Mouse (Mus musculus): ENCODE measurements around the gene Slc30a2. TPM values are rescaled to one million over a fixed set of nuclear protein-coding genes. Genes with fewer than 3 reads are reported as not detected.
"Not testable (repeated sequence)": the region's sequence is repeated elsewhere in the genome, so short reads cannot be mapped to it uniquely, and the experiment has no call there.

Gene Slc30a2
- total RNA-seq, 2 experiments from 2014 or later: 5.4 to 12.7 TPM

DNA sequence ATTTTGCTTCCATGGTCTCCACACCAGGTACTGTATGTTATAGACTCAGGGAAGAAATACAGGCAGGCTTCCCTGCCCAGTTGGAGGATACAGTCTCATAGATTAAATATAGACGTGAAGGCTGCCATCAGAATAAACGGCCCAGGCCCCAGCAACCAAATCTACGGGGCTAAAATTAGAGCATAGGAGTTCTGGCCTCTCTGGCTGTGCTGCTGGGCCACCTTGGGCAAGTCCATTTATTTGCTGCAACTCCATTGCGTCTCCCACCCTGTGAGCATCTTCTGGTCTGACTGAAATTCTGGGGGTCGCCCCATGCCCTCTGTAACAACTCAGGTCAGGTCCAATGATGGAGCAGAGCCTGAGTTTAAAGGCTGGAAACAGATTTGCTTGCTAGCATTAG lies 23.9 kb upstream of the Slc30a2 start:
- peak; percentile 36 for DNase-seq (ENCODE audit: low spot score)

DNA sequence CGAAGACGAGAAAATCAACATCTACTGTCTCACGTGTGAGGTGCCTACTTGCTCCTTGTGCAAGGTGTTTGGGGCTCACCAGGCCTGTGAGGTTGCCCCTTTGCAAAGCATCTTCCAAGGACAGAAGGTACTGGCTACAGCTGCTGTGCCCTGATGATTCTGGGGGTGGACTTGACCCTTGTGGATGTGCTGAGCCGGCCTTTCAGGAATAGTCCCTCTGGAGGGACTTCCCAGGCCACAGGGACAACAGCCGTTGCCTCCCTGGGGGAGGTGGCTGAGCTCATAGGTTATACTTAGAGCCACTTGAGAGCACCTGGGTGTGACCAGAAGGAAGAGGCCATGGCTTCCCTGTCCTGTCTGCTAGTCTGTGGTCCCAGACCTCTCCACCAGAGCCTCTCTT lies 23.3 kb upstream of the Slc30a2 start:
- DNase-seq (ENCODE audit: low spot score): no peak

DNA sequence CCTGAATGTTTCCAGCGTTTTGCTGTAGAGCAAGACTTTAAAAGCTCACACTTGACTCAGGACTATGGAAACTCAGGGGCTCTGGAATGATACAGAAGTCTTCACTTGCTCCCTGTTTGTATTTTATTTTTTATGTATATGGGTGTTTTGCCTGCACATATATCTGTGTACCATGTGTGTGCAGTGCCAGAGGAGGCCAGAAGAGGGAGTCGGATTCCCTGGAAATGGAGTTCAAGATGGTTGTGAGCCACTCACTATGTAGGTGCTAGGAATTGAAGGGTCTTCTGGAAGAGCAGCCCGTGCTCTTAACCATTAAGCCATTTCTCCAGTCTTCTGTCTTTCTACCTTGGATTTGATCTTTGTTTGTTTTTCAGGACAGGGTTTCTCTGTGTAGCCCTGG lies 21.5 kb upstream of the Slc30a2 start:
- DNase-seq (ENCODE audit: low spot score): no peak

DNA sequence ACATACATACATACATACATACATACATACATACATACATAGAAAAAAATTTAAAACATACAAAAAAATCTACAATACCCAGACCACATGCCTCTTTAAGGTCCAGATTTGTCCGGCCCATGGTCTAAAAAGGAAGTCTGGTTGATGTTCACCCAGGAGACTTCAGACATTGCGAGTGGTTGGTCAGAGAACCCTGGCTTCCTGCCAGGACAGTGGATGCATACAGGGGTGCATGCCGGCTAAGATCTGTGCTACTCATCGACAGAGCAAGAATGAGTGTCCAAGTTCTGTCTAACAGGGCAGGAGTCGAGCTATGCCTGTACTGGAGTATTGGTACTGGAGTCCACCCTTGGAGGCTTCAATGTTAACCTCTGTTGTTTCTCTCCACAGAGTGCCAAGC lies 18.3 kb upstream of the Slc30a2 start:
- no peak for DNase-seq (ENCODE audit: low spot score)

DNA sequence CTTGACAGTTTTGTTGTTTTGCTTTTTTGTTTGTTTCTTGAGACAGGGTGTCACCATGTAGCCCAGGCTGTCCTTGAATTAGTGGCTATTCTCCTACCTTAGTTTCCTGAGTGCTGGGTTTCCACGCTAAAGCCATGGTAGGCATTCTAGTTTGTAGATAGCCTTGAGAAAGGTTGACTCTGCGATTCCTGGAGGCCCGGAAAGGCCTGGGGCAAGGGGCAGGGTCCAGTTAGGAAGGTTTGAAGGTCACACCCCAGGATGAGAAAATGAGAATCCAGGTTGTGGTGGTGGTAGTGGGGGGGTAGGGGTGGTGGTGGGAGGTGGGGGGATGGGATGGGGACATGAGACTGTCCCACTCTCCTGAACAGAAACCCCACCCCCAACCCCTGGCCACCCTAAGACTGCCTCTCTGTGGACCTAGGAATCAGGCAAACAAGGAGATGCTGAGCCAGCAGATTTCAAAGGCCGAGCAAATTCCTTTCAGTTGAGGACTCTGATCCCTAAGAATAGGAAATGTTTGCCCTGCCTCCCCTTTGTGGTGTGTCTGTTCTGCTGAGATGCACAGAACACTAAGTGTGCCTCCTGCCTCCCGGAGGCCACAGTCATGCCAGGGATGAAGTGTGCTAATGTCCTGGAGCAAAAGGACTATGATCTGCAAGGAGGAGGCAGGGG lies 16.0 kb upstream of the Slc30a2 start:
- DNase-seq (ENCODE audit: low spot score): peak; percentile 6

DNA sequence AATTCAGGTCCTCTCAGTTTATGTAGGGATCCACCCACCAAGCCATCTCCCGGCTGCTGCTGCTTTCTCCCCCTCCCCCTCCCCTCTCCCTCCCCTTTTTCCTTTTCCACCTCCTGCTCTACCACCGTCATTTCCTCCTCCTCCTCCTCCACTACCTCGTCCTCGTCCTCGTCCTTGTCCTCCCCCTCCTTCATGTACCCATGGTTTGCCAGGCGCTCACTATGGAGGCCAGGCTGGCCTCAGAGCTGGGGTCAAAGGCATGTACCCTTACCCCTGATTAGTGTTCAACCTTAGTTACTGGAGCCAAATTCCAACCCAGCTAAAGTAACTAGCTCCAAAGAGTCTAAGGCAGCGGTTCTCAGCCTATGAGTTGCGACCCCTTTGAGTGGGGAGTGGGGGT lies 14.8 kb upstream of the Slc30a2 start:
- peak; percentile 9 for DNase-seq (ENCODE audit: low spot score)

DNA sequence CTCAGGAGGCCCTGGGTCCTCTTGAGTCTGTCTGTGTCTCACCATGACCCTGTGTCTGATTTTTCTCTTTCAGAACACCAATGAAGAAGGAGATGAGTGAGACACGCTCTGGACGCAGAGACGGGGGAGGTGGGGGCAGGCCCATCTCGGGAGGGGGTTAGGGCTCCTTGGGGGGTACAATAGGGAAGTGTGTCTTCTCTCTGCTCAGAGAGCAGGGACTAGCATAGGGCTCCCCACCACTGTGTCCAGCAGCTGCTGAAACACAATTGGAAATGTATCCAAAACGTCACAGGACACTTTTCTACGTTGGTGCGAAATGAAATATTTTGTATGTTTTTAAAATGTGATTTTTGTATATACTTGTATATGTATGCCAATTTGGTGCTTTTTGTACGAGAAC lies 14.1 kb upstream of the Slc30a2 start:
- no peak for DNase-seq (ENCODE audit: low spot score)

DNA sequence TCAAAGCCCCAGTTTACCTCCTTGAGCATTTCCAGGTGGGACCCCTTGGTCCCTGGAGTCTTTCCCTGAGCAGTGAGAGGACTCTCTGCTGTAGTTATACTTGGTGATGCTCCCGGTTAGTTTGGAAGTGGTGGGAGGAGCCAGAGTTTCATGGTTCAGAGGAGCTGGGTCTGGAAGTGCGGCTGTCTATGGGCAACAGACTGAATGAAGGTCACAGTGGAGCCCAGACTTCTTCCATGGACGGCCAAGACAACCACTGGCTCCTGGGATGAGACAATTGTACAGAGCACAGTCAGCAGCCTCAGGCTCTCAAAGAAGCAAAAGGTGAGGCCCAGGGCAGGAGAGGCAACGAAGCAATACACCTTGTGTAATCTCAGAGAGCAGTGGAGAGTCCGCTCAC lies 12.7 kb upstream of the Slc30a2 start:
- DNase-seq (ENCODE audit: low spot score): peak; percentile 44

DNA sequence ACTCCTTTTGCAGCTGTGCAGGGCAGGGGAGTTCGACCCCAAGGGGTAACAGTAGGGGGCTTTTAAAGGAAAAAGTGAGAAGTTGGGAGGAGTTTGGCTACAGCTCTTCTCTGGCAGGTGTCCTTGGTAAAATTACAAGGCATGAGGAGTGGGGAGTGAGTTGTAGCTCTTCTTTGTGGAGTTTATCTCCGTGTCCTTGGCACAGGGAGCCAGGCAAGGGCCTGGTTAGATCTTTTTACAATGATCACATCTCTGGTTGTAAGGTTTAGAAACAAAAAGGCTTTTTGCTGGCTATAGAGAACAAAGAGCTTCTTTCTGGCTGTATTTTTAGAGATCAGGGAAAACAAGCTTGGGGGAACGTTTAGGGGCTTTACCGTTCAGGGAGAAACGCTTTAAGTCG lies 1.8 kb upstream of the Slc30a2 start:
- not testable (repeated sequence) for DNase-seq (ENCODE audit: low spot score)

DNA sequence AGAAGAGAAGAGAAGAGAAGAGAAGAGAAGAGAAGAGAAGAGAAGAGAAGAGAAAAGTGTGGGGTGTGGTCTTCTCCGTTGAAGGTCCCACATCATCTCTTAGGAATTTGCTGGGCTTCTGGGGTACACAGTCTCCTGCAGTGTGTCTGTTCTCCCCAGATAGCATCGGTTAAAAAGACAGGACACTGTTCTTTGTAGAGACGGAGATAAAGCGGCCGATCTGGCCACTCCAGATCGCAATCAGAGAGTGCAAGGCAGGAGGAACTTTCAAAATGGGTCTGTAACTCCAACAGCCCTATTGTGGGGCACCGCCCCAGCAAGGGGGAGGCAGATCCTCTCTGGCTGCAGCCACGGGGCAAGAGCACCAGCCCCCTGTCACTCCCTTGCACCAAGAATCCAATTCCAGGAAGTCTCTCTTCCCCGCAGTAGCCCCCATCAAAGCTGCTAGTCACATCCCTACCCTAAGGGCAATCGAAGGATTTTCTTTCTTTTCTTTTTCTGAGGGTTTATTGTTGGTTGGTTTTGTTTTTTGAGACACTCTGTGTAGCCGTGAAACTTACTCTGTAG lies 685 bp upstream of the Slc30a2 start:
- DNase-seq (ENCODE audit: low spot score): no peak

DNA sequence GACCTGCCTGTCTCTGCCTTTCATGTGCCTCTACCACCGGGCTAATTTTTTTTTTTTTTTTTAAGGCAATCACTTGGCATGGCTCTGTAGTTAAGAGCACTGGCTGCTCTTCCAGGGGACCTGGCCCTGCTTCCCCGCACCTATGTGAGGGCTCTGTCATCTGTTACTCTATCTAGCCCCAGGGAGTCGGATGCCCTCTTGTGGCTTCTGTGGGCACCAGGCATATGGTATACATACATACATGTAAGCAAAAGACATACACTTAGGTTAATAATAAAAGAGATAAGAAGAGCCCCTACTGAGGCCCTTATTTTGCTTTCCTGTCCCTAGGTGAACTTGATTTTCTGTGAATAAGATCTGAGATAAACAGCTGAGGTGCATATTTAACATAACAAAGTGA lies 1.6 kb downstream of the Slc30a2 start:
- DNase-seq (ENCODE audit: low spot score): no peak

DNA sequence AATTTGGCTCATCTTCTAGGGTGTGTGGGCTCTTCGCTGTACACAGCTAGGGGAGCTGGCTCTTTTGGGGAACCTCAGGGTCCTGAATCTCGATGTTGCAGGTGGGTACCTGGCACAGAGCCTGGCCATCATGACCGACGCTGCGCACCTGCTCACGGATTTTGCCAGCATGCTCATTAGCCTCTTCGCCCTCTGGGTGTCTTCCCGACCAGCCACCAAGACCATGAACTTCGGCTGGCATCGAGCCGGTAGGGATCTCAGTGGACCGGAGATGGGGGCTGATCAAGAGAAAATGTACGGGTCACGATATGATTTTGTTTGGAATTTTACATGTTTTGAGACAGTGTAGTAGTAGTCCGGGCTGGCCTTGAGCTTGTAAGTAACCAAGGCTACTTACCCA lies 2.8 kb downstream of the Slc30a2 start:
- no peak for DNase-seq (ENCODE audit: low spot score)

DNA sequence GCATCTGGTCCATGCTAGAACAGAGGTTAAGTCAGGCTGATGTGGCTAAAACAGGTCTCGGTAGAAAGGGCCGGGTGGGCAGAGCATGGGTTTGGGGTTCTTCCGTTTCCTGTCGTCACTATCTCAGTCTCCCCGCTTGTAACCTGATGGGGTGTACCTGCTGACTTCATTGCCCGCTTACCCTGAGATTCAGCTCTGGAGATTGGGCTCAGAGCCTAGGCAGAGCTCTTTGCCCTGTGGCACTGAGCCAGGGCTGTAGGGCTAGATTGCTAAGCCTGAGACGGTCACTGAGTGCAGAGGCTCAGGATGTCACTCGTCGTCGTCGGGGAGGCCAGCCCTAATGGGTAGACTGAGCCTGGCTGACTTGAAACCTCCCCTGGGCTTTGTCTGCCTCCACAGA lies 5.1 kb downstream of the Slc30a2 start:
- DNase-seq (ENCODE audit: low spot score): peak; percentile 55

DNA sequence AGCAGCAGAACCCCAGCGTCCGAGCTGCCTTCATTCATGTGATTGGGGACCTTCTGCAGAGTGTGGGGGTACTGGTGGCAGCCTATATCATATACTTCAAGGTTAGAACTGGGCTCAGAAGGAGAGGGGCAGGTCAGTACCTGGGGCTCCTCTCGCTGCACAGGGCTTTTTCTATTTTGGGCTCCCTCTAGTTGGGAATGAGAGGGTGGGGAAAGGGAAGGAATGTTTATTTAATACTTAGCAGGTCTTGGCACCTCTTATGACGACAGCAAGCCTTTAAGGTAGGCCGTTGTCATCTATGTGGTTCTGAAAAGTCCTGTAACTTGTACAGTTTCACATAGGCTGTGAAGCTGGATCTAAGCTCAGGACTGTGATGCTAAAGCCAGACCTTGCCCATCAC lies 5.6 kb downstream of the Slc30a2 start:
- DNase-seq (ENCODE audit: low spot score): no peak

DNA sequence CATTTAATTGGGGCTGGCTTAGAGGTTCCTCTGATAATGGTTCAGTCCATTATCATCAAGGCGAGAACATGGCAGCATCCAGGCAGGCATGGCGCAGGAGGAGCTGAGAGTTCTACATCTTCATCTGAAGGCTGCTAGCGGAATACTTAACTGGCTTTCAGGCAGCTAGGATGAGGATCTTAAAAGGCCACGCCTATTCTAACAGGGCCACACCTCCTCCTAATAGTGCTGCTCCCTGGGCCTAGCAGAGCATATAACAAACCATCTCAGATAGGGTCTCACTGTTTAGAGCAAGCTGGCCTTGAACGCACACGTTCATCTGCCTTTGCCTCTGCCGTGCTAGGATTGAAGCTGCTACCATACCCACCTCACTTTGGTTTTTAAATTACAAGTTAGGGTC lies 6.8 kb downstream of the Slc30a2 start:
- DNase-seq (ENCODE audit: low spot score): no peak

DNA sequence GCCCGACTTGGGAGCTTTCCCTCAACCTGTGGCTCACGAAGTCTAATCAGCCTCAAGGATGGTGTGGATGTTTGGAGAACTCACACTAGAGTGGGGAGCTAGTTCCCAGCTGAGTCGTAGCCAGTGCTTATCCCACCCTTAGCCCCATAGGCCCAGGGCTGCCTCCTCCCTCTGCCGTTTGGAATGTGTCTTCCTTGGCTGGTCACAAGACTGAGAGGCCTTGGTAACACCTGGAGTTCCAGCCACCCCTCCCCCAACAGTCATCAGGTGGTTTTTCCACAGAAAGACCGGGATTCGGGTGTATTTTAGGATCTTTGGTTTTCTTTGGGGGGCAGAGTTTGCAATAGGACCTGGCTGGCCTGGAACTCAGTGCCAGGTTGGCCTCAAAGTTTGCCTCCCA lies 7.7 kb downstream of the Slc30a2 start:
- DNase-seq (ENCODE audit: low spot score): no peak

DNA sequence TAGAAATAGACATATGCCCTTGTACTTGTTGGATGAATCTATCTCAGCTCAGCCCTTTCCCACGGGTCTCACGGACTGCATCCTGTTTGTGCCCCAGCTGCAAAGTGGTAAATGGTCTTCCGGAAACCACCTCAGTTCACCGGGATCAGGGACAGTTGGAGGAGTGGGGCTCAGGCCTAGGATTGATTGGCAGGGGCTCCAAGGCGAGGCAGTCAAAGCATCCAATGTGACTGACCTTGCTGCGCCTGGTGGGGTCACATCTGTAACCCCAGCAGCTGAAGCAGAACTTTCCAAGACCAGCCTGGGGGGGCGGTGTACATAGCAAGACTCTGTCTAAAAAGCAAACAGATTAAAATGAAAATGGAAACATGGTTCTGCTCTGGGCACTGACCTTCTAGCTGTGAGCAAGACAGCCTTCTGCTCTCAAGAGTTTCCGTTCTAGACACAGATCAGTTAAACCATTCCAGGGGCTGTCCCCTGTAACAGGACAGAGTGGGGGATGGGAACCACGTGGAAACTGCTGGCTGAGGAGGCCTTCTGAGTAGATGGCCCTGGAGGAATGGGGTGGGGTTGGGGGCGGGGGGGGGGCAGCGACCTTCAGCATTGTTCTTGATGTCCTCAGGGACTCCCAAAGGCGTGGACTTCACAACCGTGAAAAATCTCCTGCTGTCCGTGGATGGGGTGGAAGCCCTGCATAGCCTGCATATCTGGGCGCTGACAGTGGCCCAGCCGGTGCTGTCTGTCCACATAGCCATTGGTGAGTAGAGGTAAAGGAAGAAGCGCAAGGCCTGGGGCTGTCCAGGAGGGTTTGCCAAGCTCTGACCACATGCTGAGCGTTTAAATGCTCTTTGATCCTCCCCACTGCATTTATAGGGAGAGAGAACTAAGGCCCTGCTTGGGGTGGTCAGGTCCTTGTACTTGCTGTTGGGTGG lies 8.6 kb downstream of the Slc30a2 start:
- no peak for DNase-seq (ENCODE audit: low spot score)

DNA sequence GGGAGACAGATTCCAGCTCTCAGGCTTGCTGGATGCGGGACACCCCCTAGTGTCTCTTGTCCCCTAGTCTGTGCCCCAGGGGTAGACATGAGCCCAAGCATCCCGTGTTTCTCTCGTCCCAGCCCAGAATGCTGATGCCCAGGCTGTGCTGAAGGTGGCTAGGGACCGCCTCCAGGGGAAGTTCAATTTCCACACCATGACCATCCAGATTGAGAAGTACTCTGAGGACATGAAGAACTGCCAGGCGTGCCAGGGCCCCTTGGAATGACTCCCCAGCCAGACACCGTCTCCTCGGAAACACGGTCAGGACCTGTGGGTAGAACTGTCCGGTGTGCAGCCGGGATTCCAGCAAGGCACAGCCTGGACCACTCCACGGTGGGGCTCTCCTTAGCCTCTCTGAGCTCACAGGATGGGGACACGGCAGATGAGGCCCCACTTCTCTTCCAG lies 9.3 kb downstream of the Slc30a2 start:
- DNase-seq (ENCODE audit: low spot score): no peak

DNA sequence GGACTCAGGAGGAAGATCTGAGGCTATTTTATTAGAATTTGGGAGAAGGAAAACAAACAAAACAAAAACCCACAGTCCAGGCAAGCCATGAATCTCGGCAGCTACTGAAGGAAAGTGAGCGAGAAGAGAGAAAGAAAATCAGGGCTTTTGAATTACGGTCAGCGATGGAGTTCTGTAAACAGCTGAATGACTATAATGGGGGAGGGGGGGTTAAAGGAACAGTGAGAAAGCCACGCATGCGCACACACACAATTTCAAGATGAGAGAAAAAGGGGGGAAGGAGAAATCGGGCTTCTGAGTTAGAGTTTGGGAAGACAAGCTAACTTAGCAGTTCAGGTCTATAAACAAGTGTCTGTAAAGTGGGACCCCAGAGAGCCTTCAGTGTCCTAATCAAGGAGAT lies 9.9 kb downstream of the Slc30a2 start:
- no peak for DNase-seq (ENCODE audit: low spot score)

DNA sequence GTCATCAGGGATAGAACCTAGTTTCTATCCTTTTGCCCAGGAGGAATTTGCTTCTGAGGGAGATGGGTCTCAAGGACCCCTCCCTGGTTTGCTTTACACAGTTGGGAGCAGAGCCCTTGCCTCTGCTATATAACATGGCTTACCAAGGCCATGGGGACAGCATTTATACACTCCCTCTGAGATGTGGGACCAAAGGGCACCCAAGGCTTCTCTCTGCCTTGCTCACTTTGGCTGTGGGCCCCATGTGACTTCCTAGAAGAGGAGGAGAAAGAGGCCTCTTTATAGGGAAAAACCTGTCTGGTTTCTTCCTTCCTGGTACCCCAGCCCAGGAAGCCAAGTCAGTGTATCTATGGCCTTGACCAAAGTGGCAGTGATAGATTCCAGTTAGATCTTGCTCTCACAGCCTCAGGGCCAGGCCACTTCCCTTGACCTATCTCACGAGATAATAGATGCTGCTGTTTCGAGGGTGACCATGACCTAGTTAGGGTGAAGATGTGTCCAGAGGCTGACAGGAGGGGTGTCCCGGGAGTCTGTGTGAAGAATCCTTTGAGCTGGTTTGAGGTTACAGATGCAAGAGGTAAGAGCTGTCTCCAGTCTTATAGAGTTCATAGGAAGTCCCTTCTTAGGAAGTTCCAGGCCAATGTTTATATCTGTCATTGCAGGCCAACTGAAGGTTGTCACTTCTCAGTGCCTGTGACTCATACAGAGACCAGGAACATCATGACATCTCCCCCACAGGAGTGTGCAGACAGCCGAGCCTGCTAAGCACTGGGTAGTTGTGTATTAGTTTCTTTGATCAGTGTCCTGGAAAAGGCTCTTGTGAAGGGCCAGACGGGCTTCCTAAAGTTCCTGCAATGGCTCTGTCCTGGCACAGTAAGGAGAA lies 10.8 kb downstream of the Slc30a2 start:
- no peak for DNase-seq (ENCODE audit: low spot score)

DNA sequence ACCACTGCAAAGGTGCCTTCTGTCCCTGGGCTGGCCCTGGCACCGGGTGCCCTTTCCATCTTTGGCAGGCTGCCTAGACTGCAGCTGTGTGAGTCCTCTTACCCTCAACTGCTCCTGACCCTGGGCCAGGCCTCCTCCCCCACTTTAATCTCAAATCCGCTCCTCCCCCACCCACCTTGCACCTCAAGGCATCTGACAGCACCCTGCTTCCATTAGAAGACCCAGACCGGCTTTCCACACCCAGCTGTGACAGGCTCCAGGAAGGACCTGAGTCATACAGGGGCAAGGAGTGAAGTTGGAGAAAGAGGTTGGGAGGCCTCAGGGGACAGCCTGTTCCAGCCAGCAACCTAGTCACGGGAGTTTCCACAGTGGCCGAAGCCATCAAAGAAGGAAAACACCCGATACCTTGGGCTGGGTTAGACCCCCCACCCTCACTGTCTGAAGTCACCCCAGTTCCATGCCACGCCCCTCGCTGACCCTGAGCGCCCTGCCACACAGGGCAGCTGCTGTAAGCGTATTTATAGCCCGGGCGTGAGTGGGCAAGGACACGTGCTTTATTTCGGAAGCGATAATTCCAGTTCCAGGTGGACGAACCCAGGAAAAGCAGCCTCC lies 13.0 kb downstream of the Slc30a2 start:
- DNase-seq (ENCODE audit: low spot score): peak; percentile 89

Measured in gastrocnemius, adult 18-20 months (tissue).